Mouse (Mus musculus): Measurements from ENCODE around the gene Ralgps2. TPM values are rescaled to one million over a fixed set of nuclear protein-coding genes. Genes with fewer than 3 reads are reported as not detected.

Ralgps2 gene
- polyA plus RNA-seq (2017; shearing (Covaris generic)) = 10 to 100 TPM; 24.6 to 48.2 (median 34.1) TPM

DNA sequence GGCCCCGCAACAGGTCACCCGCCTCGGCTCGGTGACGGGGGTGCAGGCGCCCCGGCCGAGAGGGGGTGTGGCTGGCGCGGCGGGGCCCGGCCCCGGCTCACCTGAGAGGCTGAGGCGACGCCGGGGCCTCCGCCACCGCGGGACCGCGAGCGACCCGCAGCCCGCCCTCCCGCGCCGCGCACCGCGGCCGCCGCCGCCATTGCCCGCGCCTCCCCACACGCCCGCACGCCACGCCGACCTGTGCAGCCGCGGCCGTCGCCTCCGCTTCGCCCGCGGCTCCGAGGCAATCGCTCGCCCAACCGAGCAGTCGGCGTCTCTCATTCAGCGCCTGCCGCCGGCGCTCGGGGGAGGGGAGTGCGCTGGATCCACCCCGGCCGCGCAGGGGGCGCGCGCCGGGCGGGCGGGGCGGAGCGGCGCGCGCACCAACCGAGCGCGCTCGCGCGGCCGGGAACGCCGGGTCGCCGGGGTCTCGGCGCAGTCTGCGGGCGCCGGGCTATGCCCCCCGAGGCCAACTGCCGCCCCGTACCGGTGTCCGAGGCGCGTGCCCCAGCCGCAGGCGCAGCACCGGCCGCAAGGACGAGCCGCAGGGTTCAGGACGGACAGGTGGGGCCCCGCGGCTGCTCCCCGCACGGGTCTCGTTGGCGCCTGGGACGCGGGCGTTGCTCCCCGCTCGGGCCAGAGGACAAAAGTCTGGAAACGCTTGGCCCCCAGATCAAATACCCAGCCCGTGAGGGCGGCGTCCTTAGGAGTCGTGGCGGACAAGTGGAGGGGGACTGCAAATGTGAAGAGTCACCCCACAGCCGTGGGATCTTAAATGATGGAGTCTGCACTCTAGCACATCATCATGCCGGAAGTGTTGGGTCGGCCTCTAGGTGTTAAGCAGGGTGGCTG, at the start of gene Ralgps2:
Ralgps2 (minus strand) TSS at position 376 of the 891 bp plus-strand sequence.
- peak; percentile 74 for ATAC-seq

GRCm38 (mm10) chr1:156987576-156987975, 48.1 kb upstream of the Ralgps2 start:
- ATAC-seq = no peak

DNA sequence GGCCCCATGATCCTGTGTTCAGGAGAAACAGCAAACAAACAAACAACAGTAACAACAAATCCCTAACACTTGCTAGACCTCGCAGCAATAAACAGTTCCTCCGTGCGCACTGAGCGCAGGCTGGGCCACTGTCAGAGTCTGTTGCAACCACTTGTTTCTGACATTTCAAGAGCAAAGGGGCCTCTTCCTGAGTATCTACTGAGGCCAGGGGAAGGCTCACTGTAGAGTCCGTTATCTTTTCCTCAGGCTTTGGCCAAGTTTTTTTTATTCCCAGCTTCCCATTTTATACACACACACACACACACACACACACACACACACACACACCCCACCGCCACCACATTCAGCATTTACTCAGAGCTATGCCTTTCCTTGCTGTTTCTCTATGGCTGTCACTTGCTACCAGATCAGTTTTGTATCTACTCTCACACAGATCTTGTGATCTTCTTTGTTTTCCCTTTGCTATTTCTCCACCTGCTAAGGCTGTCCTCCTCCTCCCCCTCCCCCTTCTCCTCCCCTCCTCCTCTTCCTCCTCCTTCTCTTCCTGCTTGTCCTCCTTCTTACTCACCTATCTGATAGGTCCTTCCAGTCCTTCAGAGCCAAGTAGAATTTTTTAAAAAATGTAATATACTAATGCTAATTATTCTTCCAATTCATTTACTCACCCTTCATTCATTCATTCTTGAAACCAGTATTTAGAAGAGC, 47.4 kb upstream of the Ralgps2 start:
- ATAC-seq = peak; percentile 21

GRCm38 (mm10) chr1:156985657-156986640, 46.5 kb upstream of the Ralgps2 start:
- peak; percentile 93 for ATAC-seq

DNA sequence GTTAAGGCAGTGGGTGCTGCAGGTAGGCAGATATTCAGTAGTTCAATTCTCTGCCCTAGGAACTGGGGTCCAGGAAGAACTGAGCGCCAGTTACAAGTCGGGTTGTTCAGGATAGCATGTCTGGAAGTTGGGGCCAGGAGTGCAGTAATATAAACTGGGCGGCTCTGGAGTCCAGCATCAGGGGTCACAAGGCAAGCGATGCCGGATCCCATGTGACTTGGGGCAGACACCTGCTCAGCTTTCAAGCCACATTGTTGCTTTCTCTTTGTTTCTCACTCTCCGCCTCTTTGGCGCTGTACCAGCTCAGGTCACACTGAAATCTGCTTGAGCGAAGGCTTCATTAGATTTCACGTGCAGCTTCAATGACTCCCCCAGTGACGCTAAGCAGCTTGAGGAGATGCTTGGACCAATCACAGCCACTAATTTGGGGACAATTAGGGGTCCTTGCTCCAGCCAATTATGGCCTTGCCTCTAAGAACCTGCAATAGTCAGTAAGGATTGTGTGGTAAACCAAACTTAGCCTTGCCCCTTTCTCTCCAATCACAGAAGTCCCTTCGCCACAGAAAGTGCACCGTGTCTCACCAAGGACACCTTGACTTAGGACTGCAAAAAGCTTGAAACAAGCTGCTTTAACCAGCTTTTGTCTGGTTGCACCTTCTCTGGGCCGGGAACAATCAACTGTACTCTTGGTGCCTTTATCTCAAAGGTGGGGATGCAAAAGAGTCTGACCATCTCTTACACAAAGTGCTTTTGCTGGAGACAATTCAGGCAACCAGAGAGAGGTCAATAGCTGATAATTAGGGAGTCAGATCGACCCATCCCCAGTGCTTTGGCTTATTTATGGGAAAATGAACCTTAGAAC, 43.8 kb upstream of the Ralgps2 start:
- ATAC-seq = no peak

DNA sequence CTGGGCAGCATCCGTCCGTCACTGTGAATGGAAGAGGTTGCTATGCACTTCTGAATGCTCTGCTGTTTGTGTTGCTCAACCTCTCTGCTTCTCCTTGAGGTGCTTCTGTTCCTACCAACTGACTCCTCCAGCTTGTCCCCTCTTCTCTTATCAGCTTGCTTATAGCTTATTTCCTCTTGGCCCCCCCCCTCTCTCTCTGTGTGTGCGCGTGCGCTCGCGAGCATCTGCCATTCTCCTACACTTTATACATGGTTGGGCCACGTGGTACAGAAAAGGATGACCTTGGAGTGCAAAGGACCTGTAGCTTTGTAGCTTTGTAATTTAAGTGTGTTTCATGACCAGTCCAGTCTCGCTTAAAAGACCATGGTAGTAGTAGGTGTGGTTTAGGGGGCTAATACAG, 42.5 kb upstream of the Ralgps2 start:
- no peak for ATAC-seq

- ATAC-seq = no peak
These were observed 40.3 kb upstream of the Ralgps2 start for GRCm38 (mm10) chr1:156979722-156980121.

GRCm38 (mm10) chr1:156978656-156979055, 39.2 kb upstream of the Ralgps2 start:
- ATAC-seq = no peak

DNA sequence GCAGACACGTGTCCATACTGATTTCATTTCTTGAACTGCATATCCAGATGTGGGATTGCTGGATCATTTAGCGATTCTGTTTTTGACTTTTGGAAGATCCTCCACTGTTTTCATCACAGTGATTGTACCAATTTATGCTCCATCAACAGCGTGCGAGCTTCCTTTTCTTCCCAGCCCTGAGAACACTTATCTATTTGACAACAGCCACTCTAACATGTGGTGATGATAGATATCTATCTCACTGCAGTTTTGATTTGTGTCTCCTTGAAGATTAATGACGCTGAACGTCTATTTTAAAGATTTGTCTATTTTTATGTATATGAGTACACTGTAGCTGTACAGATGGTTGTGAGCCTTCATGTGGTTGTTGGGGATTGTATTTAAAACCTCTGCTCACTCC, 34.4 kb upstream of the Ralgps2 start:
- no peak for ATAC-seq

- ATAC-seq = no peak
These were observed 33.0 kb upstream of the Ralgps2 start for GRCm38 (mm10) chr1:156972391-156972790.

DNA sequence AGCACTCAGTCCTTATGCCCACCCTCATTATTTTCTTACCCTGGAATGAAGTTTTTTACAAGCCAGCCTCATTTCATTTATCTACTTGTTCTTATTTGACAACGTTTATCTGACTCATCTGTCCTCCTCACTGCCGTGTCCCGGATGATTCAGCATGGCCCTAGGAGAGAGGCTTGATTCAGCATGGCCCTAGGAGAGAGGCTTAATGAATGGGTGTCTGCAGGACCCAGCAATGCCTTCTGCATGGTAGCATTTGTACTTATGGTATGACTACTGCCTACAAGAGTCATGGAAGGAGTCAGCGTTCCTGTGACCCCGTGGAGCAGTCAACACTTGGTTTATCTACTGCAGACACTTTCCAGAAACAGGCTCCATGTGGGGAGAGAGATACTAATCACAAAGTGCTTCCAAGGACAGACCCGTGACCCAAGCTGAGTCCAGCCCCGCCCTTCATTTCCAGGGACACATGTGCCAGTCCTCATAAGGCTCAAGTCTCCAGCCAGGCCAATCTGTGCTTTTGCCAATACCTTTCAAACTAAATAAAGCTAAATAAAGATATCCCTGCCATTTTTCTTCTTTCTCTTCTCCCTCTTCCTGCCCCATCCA, 31.9 kb upstream of the Ralgps2 start:
- no peak for ATAC-seq

DNA sequence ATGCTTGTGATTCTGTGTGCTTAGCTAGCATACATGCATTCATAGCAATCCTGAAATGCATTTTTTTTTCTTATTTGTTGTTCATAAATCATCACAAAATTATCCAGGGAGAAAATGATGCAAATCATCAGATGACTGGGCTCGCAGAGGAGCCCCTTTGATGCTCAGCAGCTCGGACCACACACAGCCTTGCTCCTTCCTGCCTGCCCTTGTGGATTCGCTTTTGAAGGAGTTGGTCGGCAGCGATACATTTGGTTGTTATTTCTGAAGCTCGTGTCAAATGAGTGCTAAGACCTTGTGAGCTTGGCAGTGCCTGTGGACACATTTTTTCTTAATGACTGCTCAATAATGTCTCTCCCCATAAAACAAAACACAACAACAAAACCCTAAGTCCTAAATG, 31.2 kb upstream of the Ralgps2 start:
- ATAC-seq = no peak

DNA sequence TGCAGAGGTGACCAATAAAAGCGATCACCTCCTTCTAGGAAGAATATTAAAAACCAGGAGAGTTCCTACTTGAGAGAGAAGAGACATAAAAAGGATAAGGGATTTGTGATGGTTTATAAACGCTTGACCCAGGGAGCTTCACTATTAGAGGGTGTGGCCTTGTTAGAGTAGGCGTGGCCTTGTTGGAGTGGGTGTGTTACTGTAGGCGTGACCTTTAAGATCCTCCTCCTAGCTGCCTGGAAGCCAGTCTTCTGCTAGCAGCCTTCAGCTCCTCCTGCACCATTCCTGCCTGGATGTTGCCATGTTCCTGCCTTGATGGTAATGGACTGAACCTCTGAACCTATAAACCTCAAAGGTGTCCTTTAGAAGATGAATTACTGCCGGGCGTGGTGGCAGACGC, 28.7 kb upstream of the Ralgps2 start:
- ATAC-seq = no peak

- no peak for ATAC-seq
These were observed 25.1 kb upstream of the Ralgps2 start for GRCm38 (mm10) chr1:156964586-156964932.

- no peak for ATAC-seq
These were observed 24.6 kb upstream of the Ralgps2 start for GRCm38 (mm10) chr1:156963871-156964585.

DNA sequence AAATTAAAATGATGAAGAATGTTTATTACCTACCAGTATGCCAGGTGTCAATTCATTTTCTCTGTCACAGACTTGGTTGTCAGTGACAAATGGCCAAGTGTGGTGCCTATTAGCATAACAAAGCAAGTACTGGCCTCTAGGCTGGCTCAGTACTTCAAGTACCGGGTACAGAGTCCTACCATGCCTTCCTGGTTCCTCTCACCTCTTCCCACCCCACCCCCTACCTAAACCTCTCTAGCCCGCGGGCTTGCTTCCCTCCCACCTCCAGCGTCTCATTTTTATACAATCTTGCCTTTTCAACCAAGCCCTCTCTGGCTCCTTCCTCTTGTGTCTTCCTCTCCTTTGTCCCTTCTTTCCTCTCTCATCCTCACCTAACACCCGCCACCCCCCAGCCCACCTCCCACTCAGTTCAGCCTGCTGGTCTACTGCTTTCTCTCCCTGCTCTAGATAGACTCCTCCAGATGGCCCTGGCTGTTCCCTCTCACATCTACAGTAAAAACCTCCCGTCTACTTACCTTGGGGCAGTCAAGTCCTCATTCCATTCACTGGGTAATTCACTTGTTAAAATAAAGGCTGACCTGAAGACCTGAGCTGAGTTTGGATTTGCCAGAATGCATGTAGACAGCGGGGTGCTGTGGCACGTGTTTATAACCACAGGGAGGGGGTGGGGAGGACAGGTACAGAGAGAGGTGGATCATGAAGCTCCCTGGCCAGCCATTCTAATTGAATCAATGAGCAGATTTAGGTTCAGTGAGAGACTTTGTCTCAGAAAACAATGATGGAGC, 22.2 kb upstream of the Ralgps2 start:
- ATAC-seq = no peak

GRCm38 (mm10) chr1:156959004-156959403, 19.6 kb upstream of the Ralgps2 start:
- no peak for ATAC-seq

GRCm38 (mm10) chr1:156957360-156957759, 17.9 kb upstream of the Ralgps2 start:
- ATAC-seq = no peak

- ATAC-seq = peak; percentile 99
These were observed 16.7 kb upstream of the Ralgps2 start for GRCm38 (mm10) chr1:156955926-156956760.

All from inflammation-experienced regulatory T-cells, adult 6 months (primary cell).